Mouse (Mus musculus): Measurements from ENCODE around the gene Prpsap1.
"Not testable (repeated sequence)": the region's sequence is repeated elsewhere in the genome, so short reads cannot be mapped to it uniquely, and the experiment has no call there.

Gene Prpsap1

DNA sequence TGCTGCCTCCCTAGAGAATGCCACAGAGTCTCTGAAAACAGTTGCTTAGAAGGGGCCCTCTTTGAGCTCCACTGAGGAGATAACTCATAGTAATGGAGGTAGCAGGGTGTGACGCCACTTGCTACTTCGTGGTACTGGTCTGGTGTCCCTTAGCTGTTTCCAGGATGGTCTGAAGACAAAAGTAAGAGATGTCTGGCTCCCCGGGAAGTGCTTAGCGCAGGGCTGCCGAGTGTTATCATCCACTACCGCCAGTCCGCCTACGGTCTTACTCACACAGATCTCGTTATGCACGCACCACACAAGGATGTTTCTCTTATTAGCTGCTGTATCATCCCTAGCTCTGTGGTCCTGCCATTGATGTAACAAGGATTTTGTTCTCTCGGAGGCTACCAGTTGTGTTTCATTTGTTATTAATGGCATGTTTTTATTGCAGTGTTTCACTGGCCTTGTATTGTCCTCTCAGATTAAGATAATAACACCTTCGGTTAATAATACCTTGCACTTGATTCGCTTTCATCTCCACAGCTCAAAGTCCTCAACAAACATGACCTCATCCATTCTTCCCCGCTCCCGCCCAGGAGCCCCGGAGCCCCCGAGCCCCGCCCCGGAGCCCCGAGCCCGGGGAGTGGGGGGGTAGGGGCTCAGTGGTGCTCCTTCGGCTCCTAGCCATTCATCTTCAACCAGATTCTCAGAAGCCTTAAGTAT, 63.1 kb downstream of the Prpsap1 start:
- no peak for DNase-seq (ENCODE audit: low read depth, low spot score)

DNA sequence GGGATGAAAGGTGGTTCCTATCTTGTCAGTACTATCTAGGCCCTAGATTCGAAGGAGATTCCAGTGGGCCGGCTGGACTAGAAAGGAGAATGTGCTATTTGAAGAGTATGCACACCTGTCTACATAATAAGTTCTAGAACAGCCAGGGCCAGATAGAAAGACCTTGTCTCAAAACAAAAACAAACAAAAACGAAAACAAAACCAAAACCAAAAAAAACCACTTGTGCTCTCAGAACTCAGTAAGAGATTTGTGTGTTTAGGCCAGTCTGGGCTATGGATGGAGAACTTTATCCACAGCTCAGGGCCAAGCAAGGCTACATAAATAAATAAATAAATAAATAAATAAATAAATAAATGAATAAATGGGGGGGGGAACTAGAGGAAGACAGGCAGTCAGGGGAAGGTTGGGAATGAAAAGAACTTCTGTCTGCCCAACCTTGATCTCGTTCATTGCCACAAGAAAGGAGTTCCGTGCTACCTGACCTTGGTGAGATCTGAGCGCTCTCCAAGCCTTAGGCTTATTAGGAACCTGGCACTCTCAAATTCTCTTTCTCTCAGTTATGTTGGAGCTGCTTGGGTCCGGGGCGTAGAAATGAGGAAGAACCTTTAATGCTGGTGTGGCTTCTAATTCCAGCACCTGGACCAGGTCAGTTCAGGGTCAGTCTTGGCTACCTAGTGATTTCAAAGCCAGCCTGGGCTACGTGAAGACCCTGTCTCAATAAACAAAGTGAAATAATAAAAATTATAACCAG, 64.0 kb downstream of the Prpsap1 start:
- DNase-seq (ENCODE audit: low read depth, low spot score), result no peak

- DNase-seq (ENCODE audit: low read depth, low spot score), result no peak
These were observed 64.8 kb downstream of the Prpsap1 start for GRCm38 (mm10) chr11:116428872-116429859.

DNA sequence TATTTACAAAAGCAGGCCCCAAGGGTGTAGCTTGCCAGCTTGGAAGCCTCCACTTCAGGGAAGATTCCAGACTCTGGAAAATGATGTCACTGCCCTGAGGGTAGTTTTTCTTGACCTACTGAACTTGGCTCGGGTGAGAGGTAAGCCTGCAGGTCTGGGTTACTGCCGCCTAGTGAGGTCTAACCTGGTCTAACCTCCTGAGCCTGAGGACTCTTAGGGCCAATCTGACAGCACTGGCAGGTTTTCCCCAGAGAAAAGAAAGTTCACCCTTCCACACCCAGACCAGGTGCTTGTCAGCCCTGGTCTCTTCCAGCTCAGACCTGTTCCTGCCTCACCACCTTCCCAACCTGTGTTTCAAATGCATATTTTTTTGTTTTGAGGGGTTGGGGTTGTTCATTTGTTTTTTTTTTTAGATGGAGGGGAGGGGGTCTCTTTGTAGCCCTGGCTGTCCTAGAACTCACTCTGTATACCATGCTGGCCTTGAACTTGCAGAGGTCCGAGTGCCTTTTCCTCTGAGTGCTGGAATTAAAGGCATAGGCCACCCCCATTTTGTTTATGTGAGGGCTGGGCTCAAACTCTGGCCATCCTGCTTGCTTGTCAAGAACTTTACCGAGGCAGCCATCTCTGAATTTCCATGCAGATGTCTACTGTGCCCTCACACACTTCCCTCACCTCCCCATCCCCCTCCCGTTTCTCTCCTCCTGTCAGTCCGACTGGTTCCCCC, 67.0 kb downstream of the Prpsap1 start:
- no peak for DNase-seq (ENCODE audit: low read depth, low spot score)

GRCm38 (mm10) chr11:116426328-116426727, 67.7 kb downstream of the Prpsap1 start:
- not testable (repeated sequence) for DNase-seq (ENCODE audit: low read depth, low spot score)

- no peak for DNase-seq (ENCODE audit: low read depth, low spot score)
These were observed 69.2 kb downstream of the Prpsap1 start for GRCm38 (mm10) chr11:116424621-116425407.

DNA sequence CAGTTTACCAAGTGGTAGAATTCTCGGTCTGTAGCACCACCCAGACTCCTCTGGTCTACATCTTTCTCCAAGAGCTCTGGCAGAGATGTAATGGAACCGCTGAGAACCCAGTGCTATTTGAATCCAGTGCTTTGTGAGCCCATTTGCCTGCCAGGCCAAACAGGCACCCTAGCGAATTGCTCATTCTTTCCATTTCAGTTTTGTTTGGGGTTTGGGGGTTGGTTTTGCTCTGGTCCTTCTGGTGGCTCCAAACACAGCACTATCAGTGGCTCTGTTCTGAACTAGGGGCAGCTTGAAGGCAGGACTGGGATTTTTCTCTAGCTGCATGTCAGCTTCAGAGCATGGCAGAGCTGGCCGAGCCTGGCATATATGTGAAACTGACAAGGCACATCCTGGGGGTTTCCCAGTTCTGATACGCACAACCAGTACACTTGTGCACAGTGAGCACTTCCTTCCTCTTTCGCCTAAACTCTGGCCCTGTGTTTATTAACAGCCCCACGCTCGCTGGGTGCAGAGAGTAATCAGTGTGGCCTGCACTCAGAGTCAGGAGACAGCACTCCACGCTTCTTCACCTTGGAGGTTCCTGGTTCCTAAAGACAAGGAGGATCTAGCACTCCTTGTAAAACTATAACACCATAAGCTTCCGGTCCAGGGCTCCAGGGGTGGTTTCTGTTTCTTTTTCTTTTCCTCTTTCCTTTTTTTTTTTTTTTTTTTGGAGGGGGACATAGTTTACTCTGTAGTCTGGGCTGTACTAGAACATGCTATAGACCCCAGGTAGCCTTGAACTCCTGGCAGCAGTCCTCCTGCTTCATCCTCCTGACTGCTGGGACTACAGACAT, 70.0 kb downstream of the Prpsap1 start:
- no peak for DNase-seq (ENCODE audit: low read depth, low spot score)

DNA sequence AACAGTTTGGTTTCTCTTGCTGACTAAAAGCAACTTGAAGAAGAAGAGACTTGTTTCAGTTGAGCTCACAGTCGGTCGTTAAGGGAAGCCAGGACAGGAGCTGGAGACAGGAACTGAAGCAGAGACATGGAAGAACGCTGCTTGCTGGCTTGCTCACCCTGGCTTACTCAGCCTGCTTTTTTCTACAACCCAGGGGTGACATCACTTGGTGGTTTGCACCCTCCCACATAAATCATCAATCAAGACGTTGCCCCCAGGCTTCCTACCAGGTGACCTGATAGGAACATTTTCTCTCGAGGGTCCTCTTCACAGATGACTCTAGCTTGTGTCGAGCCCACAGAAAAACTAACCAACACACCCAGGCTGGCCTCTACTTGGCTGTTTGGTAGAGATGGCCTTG, 70.8 kb downstream of the Prpsap1 start:
- no peak for DNase-seq (ENCODE audit: low read depth, low spot score)

DNA sequence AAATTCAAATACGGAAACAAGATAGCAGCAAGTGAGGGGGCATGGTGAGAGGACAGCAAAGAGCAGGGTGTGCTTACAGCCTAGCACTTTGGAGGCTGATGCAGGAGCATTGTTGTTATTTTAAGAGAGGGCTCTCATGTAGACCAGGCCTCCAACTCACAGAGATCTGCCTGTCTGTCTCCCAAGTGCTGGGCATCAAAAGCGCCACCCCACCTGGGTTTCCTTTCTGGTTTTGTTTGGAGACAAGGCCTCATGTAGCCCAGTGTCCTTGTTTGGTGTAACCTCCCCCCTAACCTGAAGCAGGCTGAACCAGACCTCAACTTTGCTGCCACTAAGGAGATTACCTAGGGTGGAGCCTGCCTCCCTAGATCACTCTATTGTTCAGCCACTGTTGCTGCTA, 71.4 kb downstream of the Prpsap1 start:
- no peak for DNase-seq (ENCODE audit: low read depth, low spot score)

- no peak for DNase-seq (ENCODE audit: low read depth, low spot score)
These were observed 72.9 kb downstream of the Prpsap1 start for GRCm38 (mm10) chr11:116421102-116421501.

Data from forelimb bud, embryonic 11.5 days (tissue).